Mouse (Mus musculus): ENCODE results near the gene Stambp.

- TF ChIP-seq MAFK (IDR thresholded peaks at IDR 0.05; ENCODE audit: insufficient replicate concordance, low read length) (no peak), RCOR1 (conservative IDR thresholded peaks at IDR 0.05; ENCODE audit: low read depth, low read length) (no peak), POLR2A (IDR thresholded peaks at IDR 0.05; ENCODE audit: low read depth, low read length) (no peak), EP300 (IDR thresholded peaks at IDR 0.05; ENCODE audit: low read length) (no peak), CTCF (conservative IDR thresholded peaks at IDR 0.05 in 1 of 2, IDR thresholded peaks at IDR 0.05 in 1 of 2; ENCODE audit: low read depth in 2 of 2, low read length in 2 of 2) (no peak), USF2 (conservative IDR thresholded peaks at IDR 0.05; ENCODE audit: low read depth, low read length) (no peak), MXI1 (IDR thresholded peaks at IDR 0.05; ENCODE audit: low read depth, low read length) (no peak)
These were observed 41.9 kb upstream of the Stambp start for GRCm38 (mm10) chr6:83614469-83614868.

Data from CH12.LX (cell line).